Mouse (Mus musculus) Patski (cell line): ENCODE results near the gene Dock8. TPM values are rescaled to one million over a fixed set of nuclear protein-coding genes. Genes with fewer than 3 reads are reported as not detected.

Experiments used
- ATAC-seq: fragments of 100-300 bp; one replicate; pipeline ENCODE4 v1.8.0; 2021
- CTCF ChIA-PET: fragments of 350-600 bp; sonication (Branson Sonifier 250); formaldehyde crosslinking; loops from one replicate; lab custom pipeline; 2022; ENCODE audit warnings: inconsistent platforms; lab: Charles Lee
- POLR2A ChIA-PET: fragments of 350-600 bp; sonication (Branson Sonifier 250); formaldehyde crosslinking; loops from one replicate; lab custom pipeline; 2022; ENCODE audit warnings: antibody characterized with exemption, inconsistent platforms; lab: Charles Lee
- DNase-seq: peaks from one replicate; pipeline ENCODE4 v3.0.0-alpha.2; 2011; ENCODE audit warnings: low read depth, low spot score
- H3K27me3 ChIP-seq: fragments of 371-371 bp; one replicate; pipeline ENCODE4 v1.5.1; 2021
- CTCF ChIP-seq: fragments of 100-300 bp; IDR thresholded peaks from one replicate; pipeline ENCODE4 v1.5.1; 2021
- in situ Hi-C: fragments of 300-500 bp; cut with MboI; formaldehyde crosslinking; loops from 3 replicates; pipeline ENCODE4 v1.11.1; 2018; ENCODE audit warnings: low pct_unique_long_range_greater_than_20kb, mixed read lengths
- polyA plus RNA-seq: library from polyadenylated mRNA; unstranded; gene quantifications from one replicate; pipeline ENCODE4 v1.2.3, GENCODE M21; 2021

Gene Dock8
- polyA plus RNA-seq, 1 experiment from 2014 or later: 11.3 TPM

- POLR2A ChIA-PET: no interaction called here
- in situ Hi-C loops: no loop called here
- CTCF ChIA-PET: interaction anchor here (0.7 to 1.4 kb wide), 2 partner anchors 10 to 15 kb away, joined by 3 to 6 read pairs; no protein-coding TSS in a partner anchor
- no peak for ATAC-seq
- no peak for DNase-seq
- H3K27me3 ChIP-seq: no peaks in the 10 kb centered on the region
- no peak for TF ChIP-seq CTCF
These were observed 18.0 kb upstream of the Dock8 start for GRCm38 (mm10) chr19:24981294-24981693.

DNA sequence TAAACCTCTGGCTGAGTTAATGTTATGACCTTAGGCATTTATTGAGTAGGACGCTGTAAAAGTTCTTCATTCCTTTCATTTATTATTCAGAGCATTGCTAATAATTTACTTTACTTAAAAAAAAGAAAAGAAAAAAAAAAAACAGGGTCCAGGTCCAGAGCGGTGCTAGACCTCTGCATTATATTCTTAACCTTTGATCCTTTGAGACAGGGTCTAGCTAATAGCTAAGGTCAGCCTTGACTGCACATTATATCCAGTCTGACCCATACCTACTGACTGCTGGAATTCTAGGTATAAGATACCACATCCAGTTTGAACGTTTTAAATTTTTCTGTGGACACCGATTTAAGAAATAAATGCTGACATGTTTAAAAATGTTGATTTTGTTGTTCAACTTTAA, 16.3 kb upstream of the Dock8 start:
- in situ Hi-C loops: no loop called here
- ATAC-seq: no peak
- ChIA-PET POLR2A (no interaction called here), CTCF (interaction anchor here (1.1 to 2.0 kb wide), 4 partner anchors 12 to 108 kb away, joined by 3 to 8 read pairs (median 4); partner anchors contain the start of gene Cbwd1)
- no peak for TF ChIP-seq CTCF
- DNase-seq: no peak
- no peaks in the 10 kb centered on the region for H3K27me3 ChIP-seq

GRCm38 (mm10) chr19:24983857-24984498, 15.4 kb upstream of the Dock8 start:
- ATAC-seq (peak; percentile 72), DNase-seq (peak; percentile 79)
- POLR2A ChIA-PET: no interaction called here
- CTCF ChIA-PET: interaction anchor here (1.1 to 2.0 kb wide), 4 partner anchors 11 to 107 kb away, joined by 3 to 8 read pairs (median 5); partner anchors contain the start of gene Cbwd1
- no peak for TF ChIP-seq CTCF
- in situ Hi-C loops: no loop called here
- no peaks in the 10 kb centered on the region for H3K27me3 ChIP-seq

DNA sequence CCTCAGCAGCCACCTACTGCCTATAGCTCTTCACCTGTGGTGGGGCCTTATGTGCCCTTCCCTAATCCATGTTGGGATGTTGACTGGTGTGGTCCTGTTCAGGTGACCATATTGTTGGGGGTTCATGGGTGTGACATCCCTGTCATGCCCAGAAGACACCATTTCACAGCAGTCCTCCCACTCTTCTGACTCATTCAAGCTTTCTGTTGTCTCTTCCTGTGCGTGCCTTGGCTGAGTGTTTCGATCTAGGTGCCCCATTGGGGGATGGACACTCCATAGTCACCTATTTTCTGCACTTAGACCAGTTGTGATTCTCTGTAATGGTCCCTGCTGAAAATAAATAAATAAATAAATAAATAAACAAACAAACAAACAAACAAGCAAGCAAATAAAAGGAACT, 14.3 kb upstream of the Dock8 start:
- TF ChIP-seq CTCF: no peak
- ChIA-PET CTCF (interaction anchor here (1.2 to 1.7 kb wide), 2 partner anchors 11 to 13 kb away, joined by 5 to 6 read pairs; no protein-coding TSS in a partner anchor), POLR2A (no interaction called here)
- ATAC-seq (no peak), DNase-seq (no peak)
- no peaks in the 10 kb centered on the region for H3K27me3 ChIP-seq
- in situ Hi-C loops: no loop called here

DNA sequence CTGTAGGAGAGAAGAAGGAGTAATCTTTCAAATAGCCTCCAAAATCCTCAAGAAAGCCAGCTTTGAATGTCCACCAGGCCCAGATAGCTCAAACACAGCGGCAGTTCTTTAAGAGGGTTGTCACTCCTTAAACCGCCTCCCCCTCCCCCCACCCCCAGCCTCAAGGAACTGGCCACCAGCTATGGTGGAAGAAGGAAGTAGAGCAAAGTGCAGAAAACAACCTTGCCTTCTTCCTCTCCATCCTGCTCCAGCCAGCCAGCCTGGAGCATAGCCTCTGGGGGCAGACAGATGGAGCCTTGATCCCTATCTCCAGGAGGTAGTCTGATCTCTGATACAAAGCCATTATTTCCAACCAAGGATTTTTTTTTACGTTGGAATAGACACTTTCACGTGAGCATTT, 12.0 kb upstream of the Dock8 start:
- H3K27me3 ChIP-seq: no peaks in the 10 kb centered on the region
- no peak for ATAC-seq
- POLR2A ChIA-PET: no interaction called here
- DNase-seq: no peak
- CTCF ChIA-PET: interaction anchor here (0.7 kb wide), 1 partner anchor 11 kb away, joined by 3 read pairs; no protein-coding TSS in a partner anchor
- in situ Hi-C loops: no loop called here
- TF ChIP-seq CTCF: no peak

- ChIA-PET CTCF (no interaction called here), POLR2A (no interaction called here)
- DNase-seq: no peak
- ATAC-seq: no peak
- H3K27me3 ChIP-seq: no peaks in the 10 kb centered on the region
- TF ChIP-seq CTCF: no peak
- in situ Hi-C loops: no loop called here
These were observed 10.5 kb upstream of the Dock8 start for GRCm38 (mm10) chr19:24988831-24989230.

DNA sequence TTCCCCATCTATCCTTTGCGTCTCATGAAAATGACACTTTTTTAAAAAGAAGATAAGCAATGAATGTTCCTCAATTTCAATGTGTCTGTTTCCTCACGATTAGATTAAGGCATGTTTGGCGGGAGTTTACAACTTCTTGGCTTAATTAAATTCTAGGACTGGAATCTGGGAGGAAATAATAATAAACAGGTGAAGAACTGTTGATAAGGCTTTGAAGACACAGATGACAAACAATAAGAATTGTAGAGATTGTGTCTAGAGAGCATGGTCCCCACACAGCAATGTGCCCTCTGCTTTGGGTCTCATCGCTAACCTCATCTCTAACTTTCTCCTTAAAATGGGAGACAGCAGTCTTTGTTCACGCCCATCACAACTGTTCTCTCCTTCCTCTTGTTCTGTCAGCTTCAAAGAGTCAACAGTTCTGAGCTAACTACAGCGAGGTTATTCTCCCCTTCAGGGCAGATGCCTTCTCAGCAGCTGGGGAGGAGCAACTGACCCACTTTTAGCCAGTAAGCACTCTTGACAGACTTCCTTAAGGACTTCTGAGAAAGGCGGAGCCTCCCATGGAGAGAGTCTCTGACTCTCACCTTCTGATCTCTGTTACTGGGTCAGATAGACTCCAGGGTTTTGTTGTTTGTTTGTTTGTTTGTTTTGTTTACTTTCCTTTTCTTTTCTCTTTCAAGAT, 9.1 kb upstream of the Dock8 start:
- TF ChIP-seq CTCF: no peak
- ChIA-PET POLR2A (no interaction called here), CTCF (interaction anchor here (1.0 kb wide), 1 partner anchor 29 kb away, joined by 3 read pairs; the partner anchor contains the start of gene Cbwd1)
- in situ Hi-C loops: no loop called here
- no peak for DNase-seq
- H3K27me3 ChIP-seq: no peaks in the 10 kb centered on the region
- no peak for ATAC-seq

GRCm38 (mm10) chr19:24993526-24993925, 5.8 kb upstream of the Dock8 start:
- DNase-seq: no peak

GRCm38 (mm10) chr19:24994900-24995299, 4.4 kb upstream of the Dock8 start:
- H3K27me3 ChIP-seq: no peaks in the 10 kb centered on the region
- TF ChIP-seq CTCF: no peak
- in situ Hi-C loops: no loop called here
- ChIA-PET CTCF (interaction anchor here (0.7 to 1.0 kb wide), 2 partner anchors 11 to 33 kb away, joined by 3 to 4 read pairs; no protein-coding TSS in a partner anchor), POLR2A (no interaction called here)
- peak; percentile 76 for ATAC-seq
- peak; percentile 64 for DNase-seq

More at GRCm38 (mm10) chr19:24993526-24993925, 5.8 kb upstream of the Dock8 start:
- TF ChIP-seq CTCF: no peak
- ChIA-PET POLR2A (no interaction called here), CTCF (no interaction called here)
- H3K27me3 ChIP-seq: no peaks in the 10 kb centered on the region
- in situ Hi-C loops: no loop called here
- no peak for ATAC-seq

DNA sequence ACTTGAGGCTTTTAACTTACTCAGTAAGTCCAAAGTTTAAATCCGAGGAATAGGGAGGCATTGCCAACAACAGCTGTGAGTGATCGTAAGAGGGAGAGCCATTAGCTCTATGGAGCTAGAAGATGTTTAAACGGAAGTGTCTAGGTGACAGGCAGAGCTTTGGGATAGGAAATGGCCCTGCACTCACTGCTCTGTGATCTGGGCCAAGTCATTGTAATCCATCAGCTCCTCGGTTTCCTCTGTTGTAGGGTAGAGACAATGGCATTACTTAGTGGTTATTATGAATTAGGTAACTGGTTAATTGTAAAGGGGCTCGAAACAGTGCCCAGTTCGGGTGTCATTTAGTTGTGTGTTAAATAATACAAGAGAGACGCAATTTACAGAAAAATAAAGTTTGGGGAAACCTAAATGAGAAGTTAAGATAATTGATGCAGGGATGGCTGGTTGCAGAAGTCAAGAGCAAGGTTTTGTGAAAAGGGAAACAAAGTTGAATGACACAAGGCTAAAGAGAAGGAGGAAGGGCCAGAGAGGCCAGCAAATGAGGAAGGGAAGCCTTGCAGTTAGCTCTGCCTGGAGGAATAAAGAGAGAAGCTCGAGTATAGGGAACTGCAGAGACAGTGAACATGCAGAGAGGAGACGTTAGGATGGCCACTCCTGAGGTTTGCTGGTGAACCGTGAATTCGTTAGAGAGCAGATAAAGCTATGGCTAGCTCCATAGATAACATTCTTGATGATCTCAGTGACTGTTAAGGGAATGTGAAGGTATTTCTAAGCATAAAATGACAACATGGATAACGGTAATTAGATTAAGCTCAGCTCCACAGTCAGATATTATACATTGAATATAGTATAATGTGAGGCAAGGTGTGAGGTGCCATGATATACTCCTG, 2.3 kb upstream of the Dock8 start:
- H3K27me3 ChIP-seq: peaks cover 4% of the 10 kb centered on the region
- in situ Hi-C loops: no loop called here
- CTCF ChIA-PET: interaction anchor here (0.9 to 1.8 kb wide), 3 partner anchors 12 to 16 kb away, joined by 3 to 6 read pairs (median 5); no protein-coding TSS in a partner anchor
- ATAC-seq: no peak
- POLR2A ChIA-PET: no interaction called here
- DNase-seq: no peak
- TF ChIP-seq CTCF: no peak
